In genomic region chr13:24802131-24802691, GRCm38 (mm10) we compare ENCODE assay signal across 8 mouse cellular contexts. TPM values are rescaled to one million over a fixed set of nuclear protein-coding genes. Genes with fewer than 3 reads are reported as not detected.
A peak's percentile ranks its signal among the peaks of the same experiment; 100 is the strongest.
DNase-seq lines count a peak whose midpoint lies in the region; ATAC-seq and TF ChIP-seq lines count a peak whose summit lies in the region.

No protein-coding gene starts in this region.

- peak overlapping the region; percentile 99 for H3K9ac ChIP-seq in forebrain, embryonic 12.5 days
- H3K9ac ChIP-seq in hindbrain, embryonic 16.5 days (ENCODE audit: low read depth, low read length) = peak overlapping the region; percentile 98
- peak overlapping the region; percentile 100 for H3K9ac ChIP-seq in liver, embryonic 12.5 days

- H3K27ac ChIP-seq in gastrocnemius, adult 2 months = peak overlapping the region; percentile 100
- peak overlapping the region; percentile 99 for H3K27ac ChIP-seq in forebrain, embryonic 12.5 days
- H3K27ac ChIP-seq in hindbrain, embryonic 16.5 days (ENCODE audit: low read depth, low read length) = peak overlapping the region; percentile 99
- H3K27ac ChIP-seq in liver, embryonic 12.5 days = peak overlapping the region; percentile 100
- H3K27ac ChIP-seq in testis, adult 2 months (ENCODE audit: control insufficient read depth, insufficient read depth, low read depth, low read length) = peak overlapping the region; percentile 12

- no peaks in the 10 kb centered on the region for H3K9me3 ChIP-seq in forebrain, embryonic 12.5 days
- H3K9me3 ChIP-seq in hindbrain, embryonic 16.5 days (ENCODE audit: control insufficient read depth, low read length) = no peaks in the 10 kb centered on the region
- H3K9me3 ChIP-seq in liver, embryonic 12.5 days (replicated peaks) = no peaks in the 10 kb centered on the region

- peaks cover 13% of the 10 kb centered on the region for H3K36me3 ChIP-seq in forebrain, embryonic 12.5 days (replicated peaks)
- H3K36me3 ChIP-seq in hindbrain, embryonic 16.5 days (ENCODE audit: control insufficient read depth, insufficient read depth, low read length) = peaks cover 3% of the 10 kb centered on the region
- H3K36me3 ChIP-seq in liver, embryonic 12.5 days = peaks cover 32% of the 10 kb centered on the region
- no peaks in the 10 kb centered on the region for H3K36me3 ChIP-seq in testis, adult 2 months (ENCODE audit: control insufficient read depth, insufficient read depth, low read length)

- WGBS in forebrain, embryonic 12.5 days = under 1% methylated on average over 26 of the region's 26 CpGs
- under 1% methylated on average over 26 of the region's 26 CpGs for WGBS in hindbrain, embryonic 16.5 days
- under 1% methylated on average over 26 of the region's 26 CpGs for WGBS in liver, embryonic 12.5 days (ENCODE audit: insufficient replicate concordance)

- no peak for TF ChIP-seq CTCF in gastrocnemius, adult 2 months (IDR thresholded peaks at IDR 0.05)
- TF ChIP-seq CTCF in testis, adult 2 months (IDR thresholded peaks at IDR 0.05; ENCODE audit: control insufficient read depth, insufficient read depth, insufficient replicate concordance, low read depth, low read length) = no peak

- H3K27me3 ChIP-seq in forebrain, embryonic 12.5 days = no peaks in the 10 kb centered on the region
- H3K27me3 ChIP-seq in hindbrain, embryonic 16.5 days (replicated peaks; ENCODE audit: control insufficient read depth, insufficient read depth, low read length) = no peaks in the 10 kb centered on the region
- H3K27me3 ChIP-seq in liver, embryonic 12.5 days (replicated peaks) = no peaks in the 10 kb centered on the region
- no peaks in the 10 kb centered on the region for H3K27me3 ChIP-seq in testis, adult 2 months (ENCODE audit: control insufficient read depth, insufficient read depth, low read length)

- DNase-seq in gastrocnemius, adult 2 months = peak; percentile 52
- no peak for DNase-seq in gastrocnemius, postnatal 14 days
- peak; percentile 44 for DNase-seq in c-Kit-positive CD71-positive TER-119-negative erythroid progenitor cells, embryonic 14.5 days (ENCODE audit: low read depth)
- DNase-seq in monocyte, adult 2 months (ENCODE audit: low read depth in 1 of 2, low spot score in 2 of 2) = peak; percentile 10 to 59

- no peak for ATAC-seq in forebrain, embryonic 12.5 days (ENCODE audit: low FRiP score)
- no peak for ATAC-seq in hindbrain, embryonic 16.5 days
- peak; percentile 27; the same call in 1 of the 2 replicates for ATAC-seq in liver, embryonic 12.5 days

- H3K4me1 ChIP-seq in forebrain, embryonic 12.5 days = peaks cover 26% of the 10 kb centered on the region
- peaks cover 17% of the 10 kb centered on the region for H3K4me1 ChIP-seq in hindbrain, embryonic 16.5 days (ENCODE audit: control insufficient read depth, insufficient read depth, low read depth, low read length)
- peaks cover 34% of the 10 kb centered on the region for H3K4me1 ChIP-seq in liver, embryonic 12.5 days
- H3K4me1 ChIP-seq in testis, adult 2 months (ENCODE audit: control insufficient read depth, insufficient read depth, low read length) = peaks cover 5% of the 10 kb centered on the region

- TF ChIP-seq POLR2A in testis, adult 2 months (IDR thresholded peaks at IDR 0.05; ENCODE audit: control insufficient read depth, low read depth, low read length) = no peak

- intact Hi-C loops in gastrocnemius, adult 2 months (cut with DNase I) = no loop called here
- intact Hi-C loops in gastrocnemius, postnatal 14 days (cut with DNase I; ENCODE audit: low total_unique reads) = no loop called here

- peak overlapping the region; percentile 77 for H3K4me3 ChIP-seq in gastrocnemius, adult 2 months
- H3K4me3 ChIP-seq in forebrain, embryonic 12.5 days (replicated peaks) = peak overlapping the region; percentile 100
- H3K4me3 ChIP-seq in hindbrain, embryonic 16.5 days (ENCODE audit: low read length) = peak overlapping the region; percentile 99
- peak overlapping the region; percentile 97 for H3K4me3 ChIP-seq in liver, embryonic 12.5 days
- H3K4me3 ChIP-seq in testis, adult 2 months (ENCODE audit: control insufficient read depth, low read depth, low read length) = peak overlapping the region; percentile 98

- peak overlapping the region; percentile 82 for H3K4me2 ChIP-seq in forebrain, embryonic 12.5 days
- H3K4me2 ChIP-seq in hindbrain, embryonic 16.5 days (ENCODE audit: low read length) = peak overlapping the region; percentile 82
- peak overlapping the region; percentile 90 for H3K4me2 ChIP-seq in liver, embryonic 12.5 days

RNA-seq across cellular contexts. Expression of gene BC005537, which starts 0.8 kb away (rescaled TPM):
- 10 to 100 TPM; 47.1 to 52.2 TPM for total RNA-seq in gastrocnemius, adult 2 months (2021)
- total RNA-seq in gastrocnemius, postnatal 14 days (2021) = 10 to 100 TPM; 49.6 to 49.9 TPM
- 20.9 and 22.3 TPM in 2 replicates for polyA plus RNA-seq in forebrain, embryonic 12.5 days (2016; fragmentation: Nextera tagmentation; extraction: Ambion mirVana)
- polyA plus RNA-seq in hindbrain, embryonic 16.5 days (2015; fragmentation: Nextera tagmentation; extraction: Ambion mirVana) = 17.3 and 20.7 TPM in 2 replicates
- polyA plus RNA-seq in liver, embryonic 12.5 days (2016; fragmentation: Nextera tagmentation; extraction: Ambion mirVana) = 10.1 and 10.8 TPM in 2 replicates
- 51.9 and 60.0 TPM in 2 replicates for polyA plus RNA-seq in testis, adult 2 months (2012; rRNA removed)

RNA-seq across cellular contexts. Expression of gene Acot13, which starts 29.1 kb away (rescaled TPM):
- total RNA-seq in gastrocnemius, adult 2 months (2021) = 100 to 1,000 TPM; 123 to 190 TPM
- 100 to 1,000 TPM in 1 of 2 experiments, 10 to 100 TPM in 1; 94.2 to 119 TPM for total RNA-seq in gastrocnemius, postnatal 14 days (2021)
- polyA plus RNA-seq in forebrain, embryonic 12.5 days (2016; fragmentation: Nextera tagmentation; extraction: Ambion mirVana) = 57.4 and 57.8 TPM in 2 replicates
- 59.4 and 66.5 TPM in 2 replicates for polyA plus RNA-seq in hindbrain, embryonic 16.5 days (2015; fragmentation: Nextera tagmentation; extraction: Ambion mirVana)
- 61.2 and 66.4 TPM in 2 replicates for polyA plus RNA-seq in liver, embryonic 12.5 days (2016; fragmentation: Nextera tagmentation; extraction: Ambion mirVana)
- 8.4 and 10.2 TPM in 2 replicates for polyA plus RNA-seq in testis, adult 2 months (2012; rRNA removed)

RNA-seq across cellular contexts. Expression of gene Tdp2, which starts 29.3 kb away (rescaled TPM):
- 1 to 10 TPM; 8.9 to 9.0 TPM for total RNA-seq in gastrocnemius, adult 2 months (2021)
- 1 to 10 TPM; 7.3 to 9.2 TPM for total RNA-seq in gastrocnemius, postnatal 14 days (2021)
- 70.3 and 75.0 TPM in 2 replicates for polyA plus RNA-seq in forebrain, embryonic 12.5 days (2016; fragmentation: Nextera tagmentation; extraction: Ambion mirVana)
- 31.0 and 35.4 TPM in 2 replicates for polyA plus RNA-seq in hindbrain, embryonic 16.5 days (2015; fragmentation: Nextera tagmentation; extraction: Ambion mirVana)
- 39.9 and 40.5 TPM in 2 replicates for polyA plus RNA-seq in liver, embryonic 12.5 days (2016; fragmentation: Nextera tagmentation; extraction: Ambion mirVana)
- 16.3 and 21.0 TPM in 2 replicates for polyA plus RNA-seq in testis, adult 2 months (2012; rRNA removed)

RNA-seq across cellular contexts. Expression of gene Gmnn, which starts 40.5 kb away (rescaled TPM):
- total RNA-seq in gastrocnemius, adult 2 months (2021) = 1 to 10 TPM; 3.8 to 5.1 TPM
- 1 to 10 TPM; 2.4 to 3.1 TPM for total RNA-seq in gastrocnemius, postnatal 14 days (2021)
- 127 and 131 TPM in 2 replicates for polyA plus RNA-seq in forebrain, embryonic 12.5 days (2016; fragmentation: Nextera tagmentation; extraction: Ambion mirVana)
- polyA plus RNA-seq in hindbrain, embryonic 16.5 days (2015; fragmentation: Nextera tagmentation; extraction: Ambion mirVana) = 19.8 and 20.1 TPM in 2 replicates
- 153 and 154 TPM in 2 replicates for polyA plus RNA-seq in liver, embryonic 12.5 days (2016; fragmentation: Nextera tagmentation; extraction: Ambion mirVana)
- polyA plus RNA-seq in testis, adult 2 months (2012; rRNA removed) = 10.0 and 11.0 TPM in 2 replicates

RNA-seq across cellular contexts. Expression of gene D130043K22Rik, which starts 42.7 kb away (rescaled TPM):
- total RNA-seq in gastrocnemius, adult 2 months (2021) = not detected
- not detected for total RNA-seq in gastrocnemius, postnatal 14 days (2021)
- polyA plus RNA-seq in forebrain, embryonic 12.5 days (2016; fragmentation: Nextera tagmentation; extraction: Ambion mirVana) = 1.1 and 1.6 TPM in 2 replicates
- 9.5 and 9.6 TPM in 2 replicates for polyA plus RNA-seq in hindbrain, embryonic 16.5 days (2015; fragmentation: Nextera tagmentation; extraction: Ambion mirVana)
- polyA plus RNA-seq in liver, embryonic 12.5 days (2016; fragmentation: Nextera tagmentation; extraction: Ambion mirVana) = 0.11 and 0.18 TPM in 2 replicates
- polyA plus RNA-seq in testis, adult 2 months (2012; rRNA removed) = 1.5 and 1.6 TPM in 2 replicates

Comparison
In these comparisons a context has a peak if more than half of its experiments do, and no peak if none do; other contexts are left out.
1. H3K27ac ChIP-seq: peak in every context shown above with its lines; median percentile 100 in gastrocnemius, adult 2 months; 100 in liver, embryonic 12.5 days; 99 in forebrain, embryonic 12.5 days; 99 in hindbrain, embryonic 16.5 days; 12 in testis, adult 2 months.